Mouse (Mus musculus) forebrain, embryonic 13.5 days (tissue): ENCODE data around the gene Cd2bp2. TPM values are rescaled to one million over a fixed set of nuclear protein-coding genes. Genes with fewer than 3 reads are reported as not detected.
"Not testable (repeated sequence)": the region's sequence is repeated elsewhere in the genome, so short reads cannot be mapped to it uniquely, and the experiment has no call there.

Experiments used
- ATAC-seq: fragments of 200-750 bp; cut with Nextera tagmentation; 2 replicates; pipeline ENCODE4 v1.8.0; 2017
- H3K27ac ChIP-seq: fragments of 300-500 bp; sonication (generic); 2 replicates; pipeline ENCODE4 v1.5.1; 2015; ENCODE audit warnings: inconsistent platforms, mild to moderate bottlenecking, moderate library complexity
- H3K27me3 ChIP-seq: fragments of 300-500 bp; sonication (generic); 2 replicates; pipeline ENCODE4 v1.6.1; 2015; ENCODE audit warnings: mild to moderate bottlenecking, inconsistent platforms
- H3K36me3 ChIP-seq: fragments of 300-500 bp; sonication (generic); 2 replicates; pipeline ENCODE4 v1.6.1; 2015; ENCODE audit warnings: mild to moderate bottlenecking, inconsistent platforms; ENCODE audit not compliant: poor library complexity, severe bottlenecking
- H3K4me1 ChIP-seq: fragments of 300-500 bp; sonication (generic); 2 replicates; pipeline ENCODE4 v1.6.1; 2015; ENCODE audit warnings: inconsistent platforms
- H3K4me2 ChIP-seq: fragments of 300-500 bp; sonication (generic); 2 replicates; pipeline ENCODE4 v1.6.1; 2015; ENCODE audit warnings: inconsistent platforms, mild to moderate bottlenecking, moderate library complexity
- H3K4me3 ChIP-seq: fragments of 300-500 bp; sonication (generic); 2 replicates; pipeline ENCODE4 v1.5.1; 2015; ENCODE audit warnings: mild to moderate bottlenecking, inconsistent platforms
- H3K9ac ChIP-seq: fragments of 300-500 bp; sonication (generic); 2 replicates; pipeline ENCODE4 v1.6.1; 2015; ENCODE audit warnings: mild to moderate bottlenecking, inconsistent platforms
- H3K9me3 ChIP-seq: fragments of 300-500 bp; sonication (generic); replicated peaks from 2 replicates; pipeline ENCODE4 v1.6.1; 2016; ENCODE audit warnings: inconsistent platforms
- WGBS: fragments of 180-500 bp; shearing (Covaris S2); methylation state at CpG from one replicate; pipeline ENCODE4 v1.1.7; 2015; 5-methylcytosine and 5-hydroxymethylcytosine counted together
- polyA plus RNA-seq: library from polyadenylated mRNA; unstranded; fragments of >200 nt; fragmentation: Nextera tagmentation; extraction: Ambion mirVana; gene quantifications from 2 replicates; pipeline ENCODE4 v1.2.1, GENCODE M21; 2015

Cd2bp2 gene
- polyA plus RNA-seq, 1 experiment from 2014 or later = 89.0 TPM

DNA sequence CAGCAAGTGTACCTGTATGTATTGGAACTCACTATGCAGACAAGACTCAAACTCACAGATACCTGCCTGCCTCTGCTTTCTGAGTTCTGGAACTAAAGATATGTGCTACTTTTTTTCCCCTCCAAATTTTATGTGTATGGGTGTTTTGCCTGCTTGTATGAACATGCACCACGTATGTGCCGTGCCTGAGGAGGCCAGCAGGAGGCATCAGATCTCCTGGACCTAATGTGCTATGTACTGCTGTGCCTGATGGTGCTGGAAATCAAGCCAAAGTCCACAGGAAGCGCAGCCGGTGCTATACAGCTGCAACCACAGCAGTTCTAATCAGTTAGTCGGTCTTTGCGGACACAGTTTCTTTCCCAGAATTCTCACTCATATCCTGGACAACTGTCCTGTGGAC is 12.0 kb downstream of the Cd2bp2 start:
- no peaks in the 10 kb centered on the region for H3K4me1 ChIP-seq
- H3K27me3 ChIP-seq = no peaks in the 10 kb centered on the region
- ATAC-seq = no peak
- no peak overlapping the region for H3K4me2 ChIP-seq
- H3K9ac ChIP-seq = no peak overlapping the region
- no peaks in the 10 kb centered on the region for H3K36me3 ChIP-seq
- 74% methylated on average over 6 of the region's 6 CpGs for WGBS
- no peak overlapping the region for H3K27ac ChIP-seq
- no peaks in the 10 kb centered on the region for H3K9me3 ChIP-seq
- H3K4me3 ChIP-seq = no peak overlapping the region

GRCm38 (mm10) chr7:127183345-127183744 is 12.5 kb downstream of the Cd2bp2 start:
- 86% methylated on average over 8 of the region's 8 CpGs for WGBS
- Histone ChIP-seq H3K9ac (no peak overlapping the region), H3K4me2 (no peak overlapping the region), H3K27me3 (no peaks in the 10 kb centered on the region), H3K36me3 (no peaks in the 10 kb centered on the region), H3K9me3 (no peaks in the 10 kb centered on the region), H3K27ac (no peak overlapping the region), H3K4me1 (no peaks in the 10 kb centered on the region), H3K4me3 (no peak overlapping the region)
- ATAC-seq = no peak

DNA sequence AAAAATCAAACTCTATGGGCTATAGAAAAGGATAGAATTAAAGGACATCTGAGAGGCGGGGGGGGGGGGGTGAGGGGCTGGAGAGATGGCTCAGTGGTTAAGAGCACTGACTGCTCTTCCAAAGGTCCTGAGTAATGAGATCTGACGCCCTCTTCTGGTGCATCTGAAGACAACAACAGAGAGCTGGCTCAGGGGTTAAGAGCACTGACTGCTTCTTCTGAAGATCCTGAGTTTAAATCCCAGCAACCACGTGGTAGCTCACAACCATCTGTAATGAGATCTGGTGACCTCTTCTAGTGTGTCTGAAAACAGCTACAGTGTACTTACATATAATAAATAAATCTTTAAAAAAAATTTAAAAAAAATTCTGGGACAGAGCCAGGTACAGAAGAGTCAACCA is 14.1 kb downstream of the Cd2bp2 start:
- not testable (repeated sequence) for H3K9me3 ChIP-seq, H3K27me3 ChIP-seq, H3K27ac ChIP-seq, H3K4me3 ChIP-seq, H3K36me3 ChIP-seq, ATAC-seq, H3K4me1 ChIP-seq, H3K9ac ChIP-seq, H3K4me2 ChIP-seq
- 20% methylated on average over 3 of the region's 3 CpGs for WGBS

- no peaks in the 10 kb centered on the region for H3K4me1 ChIP-seq
- H3K4me2 ChIP-seq = no peak overlapping the region
- H3K9me3 ChIP-seq = no peaks in the 10 kb centered on the region
- no peaks in the 10 kb centered on the region for H3K27me3 ChIP-seq
- H3K27ac ChIP-seq = no peak overlapping the region
- no peak overlapping the region for H3K9ac ChIP-seq
- 81% methylated on average over 2 of the region's 2 CpGs for WGBS
- no peak for ATAC-seq
- no peak overlapping the region for H3K4me3 ChIP-seq
- H3K36me3 ChIP-seq = no peaks in the 10 kb centered on the region
These were observed 15.1 kb downstream of the Cd2bp2 start for GRCm38 (mm10) chr7:127180783-127181182.

DNA sequence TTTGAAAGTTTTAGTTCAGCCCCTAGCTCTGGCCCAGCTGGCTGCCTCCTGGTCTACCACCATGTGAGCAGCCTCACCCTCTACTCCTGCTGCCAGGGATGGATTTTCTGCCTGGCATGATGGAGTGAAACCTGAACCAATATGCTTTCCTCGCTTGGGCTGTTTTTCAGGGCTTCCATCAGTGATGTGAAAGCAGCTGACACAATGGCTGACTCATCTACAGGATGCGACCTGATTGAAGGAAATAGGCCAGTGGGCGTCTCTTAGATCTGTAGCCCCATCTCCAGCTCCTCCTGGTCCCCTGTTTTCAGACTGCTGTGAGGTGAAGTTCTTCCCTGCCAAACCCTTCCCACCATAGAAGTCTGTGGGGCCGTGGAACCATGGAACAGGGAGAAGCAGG is 18.9 kb downstream of the Cd2bp2 start:
- Histone ChIP-seq H3K4me1 (no peaks in the 10 kb centered on the region), H3K9ac (no peak overlapping the region), H3K4me3 (no peak overlapping the region), H3K36me3 (no peaks in the 10 kb centered on the region), H3K27me3 (no peaks in the 10 kb centered on the region), H3K4me2 (no peak overlapping the region), H3K9me3 (no peaks in the 10 kb centered on the region), H3K27ac (no peak overlapping the region)
- 76% methylated on average over 4 of the region's 4 CpGs for WGBS
- ATAC-seq = no peak

DNA sequence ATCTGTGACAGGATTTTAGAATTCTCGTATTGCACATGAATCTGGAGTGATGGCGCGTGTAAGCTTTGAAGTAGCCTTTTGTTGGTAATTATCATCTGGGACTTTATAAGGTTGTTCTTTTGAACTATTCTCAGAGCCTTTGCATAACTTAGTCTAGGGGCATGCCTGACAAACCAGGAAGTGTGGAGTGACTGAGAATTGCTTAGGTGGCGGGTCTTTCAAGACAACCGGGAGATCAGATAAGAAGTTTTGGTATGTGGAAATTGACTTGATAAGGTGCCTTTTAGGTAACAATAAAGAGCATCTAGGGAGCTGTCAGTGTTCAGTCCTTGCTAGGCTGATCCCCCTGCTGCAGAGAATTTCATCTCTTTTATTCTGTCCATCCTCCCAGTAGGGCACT is 29.3 kb downstream of the Cd2bp2 start:
- Histone ChIP-seq H3K9me3 (no peaks in the 10 kb centered on the region), H3K4me1 (no peaks in the 10 kb centered on the region), H3K27ac (no peak overlapping the region), H3K9ac (no peak overlapping the region), H3K36me3 (no peaks in the 10 kb centered on the region), H3K4me2 (no peak overlapping the region), H3K27me3 (no peaks in the 10 kb centered on the region), H3K4me3 (no peak overlapping the region)
- ATAC-seq = no peak
- WGBS = 85% methylated on average over 5 of the region's 5 CpGs

GRCm38 (mm10) chr7:127165607-127166493 is 30.0 kb downstream of the Cd2bp2 start:
- no peak overlapping the region for H3K4me2 ChIP-seq
- no peaks in the 10 kb centered on the region for H3K27me3 ChIP-seq
- no peak overlapping the region for H3K4me3 ChIP-seq
- no peaks in the 10 kb centered on the region for H3K36me3 ChIP-seq
- WGBS = 88% methylated on average over 12 of the region's 12 CpGs
- no peak overlapping the region for H3K27ac ChIP-seq
- no peak overlapping the region for H3K9ac ChIP-seq
- ATAC-seq = no peak
- H3K9me3 ChIP-seq = no peaks in the 10 kb centered on the region
- no peaks in the 10 kb centered on the region for H3K4me1 ChIP-seq

GRCm38 (mm10) chr7:127164002-127164401 is 31.8 kb downstream of the Cd2bp2 start:
- H3K27ac ChIP-seq = no peak overlapping the region
- no peak overlapping the region for H3K4me2 ChIP-seq
- no peak overlapping the region for H3K9ac ChIP-seq
- 86% methylated on average over 4 of the region's 4 CpGs for WGBS
- no peaks in the 10 kb centered on the region for H3K27me3 ChIP-seq
- ATAC-seq = no peak
- no peaks in the 10 kb centered on the region for H3K4me1 ChIP-seq
- no peaks in the 10 kb centered on the region for H3K36me3 ChIP-seq
- no peak overlapping the region for H3K4me3 ChIP-seq
- H3K9me3 ChIP-seq = no peaks in the 10 kb centered on the region

GRCm38 (mm10) chr7:127162546-127162945 is 33.3 kb downstream of the Cd2bp2 start:
- no peak overlapping the region for H3K4me3 ChIP-seq
- no peak for ATAC-seq
- H3K4me1 ChIP-seq = no peaks in the 10 kb centered on the region
- H3K9ac ChIP-seq = no peak overlapping the region
- no peaks in the 10 kb centered on the region for H3K36me3 ChIP-seq
- WGBS = 91% methylated on average over 5 of the region's 5 CpGs
- H3K27me3 ChIP-seq = no peaks in the 10 kb centered on the region
- no peak overlapping the region for H3K4me2 ChIP-seq
- H3K27ac ChIP-seq = no peak overlapping the region
- no peaks in the 10 kb centered on the region for H3K9me3 ChIP-seq

DNA sequence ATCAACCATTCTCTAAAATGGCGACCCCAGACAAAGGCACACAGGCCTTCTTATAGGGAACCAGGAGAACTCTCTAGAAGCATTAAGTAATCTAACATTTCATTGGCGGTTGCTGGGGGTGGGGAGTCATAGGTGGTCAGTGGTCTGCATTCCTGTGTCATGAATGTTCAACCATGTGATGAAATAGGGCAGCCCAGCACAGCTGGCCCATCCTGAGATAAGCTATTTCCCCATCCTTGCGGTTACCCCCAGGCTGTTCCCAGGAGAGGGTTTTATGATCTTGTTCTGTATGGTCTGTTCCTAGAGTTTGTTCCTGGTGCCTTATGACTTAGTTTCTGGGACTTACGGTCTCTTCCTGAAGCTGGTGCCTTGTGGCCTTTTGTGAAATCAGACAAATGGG is 38.3 kb downstream of the Cd2bp2 start:
- no peak overlapping the region for H3K4me3 ChIP-seq
- no peak overlapping the region for H3K4me2 ChIP-seq
- 85% methylated on average over 4 of the region's 4 CpGs for WGBS
- no peaks in the 10 kb centered on the region for H3K36me3 ChIP-seq
- H3K9ac ChIP-seq = no peak overlapping the region
- H3K27ac ChIP-seq = no peak overlapping the region
- H3K27me3 ChIP-seq = no peaks in the 10 kb centered on the region
- ATAC-seq = no peak
- H3K9me3 ChIP-seq = no peaks in the 10 kb centered on the region
- no peaks in the 10 kb centered on the region for H3K4me1 ChIP-seq

DNA sequence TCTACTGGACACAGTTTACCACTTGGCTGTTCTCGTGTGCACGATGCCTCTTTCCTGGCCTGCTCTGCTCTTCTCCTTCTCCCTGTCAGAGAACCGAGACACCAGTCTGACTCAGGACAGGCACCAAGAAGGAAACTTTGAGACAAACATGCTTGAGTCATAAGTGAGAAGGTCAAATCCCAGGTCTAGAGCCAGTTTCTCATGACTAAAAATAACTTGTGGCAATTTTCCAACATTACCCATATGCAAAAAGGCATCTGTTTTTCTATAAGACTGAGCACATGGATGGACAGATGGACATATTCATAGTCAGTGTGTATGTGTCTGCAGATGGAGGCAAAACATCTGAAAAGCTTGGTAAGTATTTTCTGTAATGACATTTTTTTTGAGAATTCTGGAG is 42.4 kb downstream of the Cd2bp2 start:
- Histone ChIP-seq H3K36me3 (no peaks in the 10 kb centered on the region), H3K9me3 (no peaks in the 10 kb centered on the region), H3K9ac (no peak overlapping the region), H3K4me3 (no peak overlapping the region), H3K27ac (no peak overlapping the region), H3K4me1 (no peaks in the 10 kb centered on the region), H3K27me3 (no peaks in the 10 kb centered on the region), H3K4me2 (no peak overlapping the region)
- WGBS = 92% methylated on average over 3 of the region's 3 CpGs
- no peak for ATAC-seq

GRCm38 (mm10) chr7:127152464-127152863 is 43.4 kb downstream of the Cd2bp2 start:
- Histone ChIP-seq H3K9ac (no peak overlapping the region), H3K36me3 (no peaks in the 10 kb centered on the region), H3K27ac (no peak overlapping the region), H3K4me2 (no peak overlapping the region), H3K4me1 (no peaks in the 10 kb centered on the region), H3K27me3 (no peaks in the 10 kb centered on the region), H3K4me3 (no peak overlapping the region), H3K9me3 (no peaks in the 10 kb centered on the region)
- ATAC-seq = no peak
- WGBS = 90% methylated on average over 6 of the region's 6 CpGs

DNA sequence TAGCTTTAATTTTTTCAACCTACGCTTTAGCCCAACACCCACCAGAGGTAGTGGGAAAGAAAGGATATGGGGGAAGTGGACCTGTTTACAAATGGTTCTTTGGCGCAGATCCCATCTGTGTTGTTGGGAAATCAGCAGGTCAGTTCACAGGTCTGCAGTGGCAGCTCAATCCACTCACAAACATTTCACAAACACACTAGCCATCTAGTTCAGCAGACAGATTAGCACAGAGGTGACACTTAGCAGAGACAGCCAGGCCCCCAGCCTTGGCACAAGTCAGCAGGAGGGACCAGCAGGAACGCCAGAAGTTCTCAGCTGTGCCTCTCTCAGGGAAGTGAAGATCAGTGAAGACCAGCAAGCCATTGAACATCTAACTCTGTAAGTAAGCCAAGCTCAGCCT is 47.9 kb downstream of the Cd2bp2 start:
- Histone ChIP-seq H3K4me2 (no peak overlapping the region), H3K27me3 (no peaks in the 10 kb centered on the region), H3K27ac (no peak overlapping the region), H3K9me3 (no peaks in the 10 kb centered on the region), H3K4me3 (no peak overlapping the region), H3K4me1 (no peaks in the 10 kb centered on the region), H3K36me3 (no peaks in the 10 kb centered on the region), H3K9ac (no peak overlapping the region)
- WGBS = 80% methylated on average over 3 of the region's 3 CpGs
- ATAC-seq = no peak
